Mouse (Mus musculus): ENCODE results near the gene Dpy19l3. TPM values are rescaled to one million over a fixed set of nuclear protein-coding genes. Genes with fewer than 3 reads are reported as not detected.

Dpy19l3 gene
- polyA plus RNA-seq, 1 experiment = not detected

GRCm38 (mm10) chr7:35687229-35687628 is 67.0 kb downstream of the Dpy19l3 start:
- H3K27ac ChIP-seq (ENCODE audit: insufficient read depth, low read depth, low read length) = peak overlapping the region; percentile 71; the same call in 1 of the 2 replicates
- H3K4me1 ChIP-seq (ENCODE audit: control insufficient read depth, insufficient read depth, low read length) = peaks cover 9% of the 10 kb centered on the region
- H3K4me3 ChIP-seq (ENCODE audit: insufficient read depth, low read depth, low read length) = no peak overlapping the region
- WGBS = 31% methylated on average over 10 of the region's 10 CpGs
- TF ChIP-seq POLR2A (IDR thresholded peaks at IDR 0.05; ENCODE audit: insufficient read depth, low read depth, low read length) (no peak), CTCF (IDR thresholded peaks at IDR 0.05; ENCODE audit: insufficient read depth, low read depth, low read length) (no peak)

GRCm38 (mm10) chr7:35686756-35687155 is 67.5 kb downstream of the Dpy19l3 start:
- Histone ChIP-seq H3K4me1 (ENCODE audit: control insufficient read depth, insufficient read depth, low read length) (peaks cover 9% of the 10 kb centered on the region), H3K27ac (ENCODE audit: insufficient read depth, low read depth, low read length) (no peak overlapping the region), H3K4me3 (ENCODE audit: insufficient read depth, low read depth, low read length) (no peak overlapping the region)
- TF ChIP-seq POLR2A (IDR thresholded peaks at IDR 0.05; ENCODE audit: insufficient read depth, low read depth, low read length) (no peak), CTCF (IDR thresholded peaks at IDR 0.05; ENCODE audit: insufficient read depth, low read depth, low read length) (peak; percentile 91)
- 33% methylated on average over 13 of the region's 13 CpGs for WGBS

- no peak overlapping the region for H3K4me3 ChIP-seq (ENCODE audit: insufficient read depth, low read depth, low read length)
- WGBS = 60% methylated on average over 11 of the region's 11 CpGs
- H3K27ac ChIP-seq (ENCODE audit: insufficient read depth, low read depth, low read length) = no peak overlapping the region
- no peak for TF ChIP-seq POLR2A (IDR thresholded peaks at IDR 0.05; ENCODE audit: insufficient read depth, low read depth, low read length)
- TF ChIP-seq CTCF (IDR thresholded peaks at IDR 0.05; ENCODE audit: insufficient read depth, low read depth, low read length) = no peak
- H3K4me1 ChIP-seq (ENCODE audit: control insufficient read depth, insufficient read depth, low read length) = peaks cover 9% of the 10 kb centered on the region
Measured at GRCm38 (mm10) chr7:35686216-35686615, 68.0 kb downstream of the Dpy19l3 start.

- Histone ChIP-seq H3K27ac (ENCODE audit: insufficient read depth, low read depth, low read length) (no peak overlapping the region), H3K4me1 (ENCODE audit: control insufficient read depth, insufficient read depth, low read length) (peaks cover 7% of the 10 kb centered on the region), H3K4me3 (ENCODE audit: insufficient read depth, low read depth, low read length) (no peak overlapping the region)
- 62% methylated on average over 6 of the region's 6 CpGs for WGBS
- no peak for TF ChIP-seq CTCF (IDR thresholded peaks at IDR 0.05; ENCODE audit: insufficient read depth, low read depth, low read length)
- no peak for TF ChIP-seq POLR2A (IDR thresholded peaks at IDR 0.05; ENCODE audit: insufficient read depth, low read depth, low read length)
Measured at GRCm38 (mm10) chr7:35683409-35684122, 70.7 kb downstream of the Dpy19l3 start.

GRCm38 (mm10) chr7:35681559-35681958 is 72.7 kb downstream of the Dpy19l3 start:
- Histone ChIP-seq H3K4me3 (ENCODE audit: insufficient read depth, low read depth, low read length) (no peak overlapping the region), H3K4me1 (ENCODE audit: control insufficient read depth, insufficient read depth, low read length) (no peaks in the 10 kb centered on the region), H3K27ac (ENCODE audit: insufficient read depth, low read depth, low read length) (no peak overlapping the region)
- TF ChIP-seq CTCF (IDR thresholded peaks at IDR 0.05; ENCODE audit: insufficient read depth, low read depth, low read length) = no peak
- no peak for TF ChIP-seq POLR2A (IDR thresholded peaks at IDR 0.05; ENCODE audit: insufficient read depth, low read depth, low read length)
- WGBS = 83% methylated on average over 3 of the region's 3 CpGs

- TF ChIP-seq CTCF (IDR thresholded peaks at IDR 0.05; ENCODE audit: insufficient read depth, low read depth, low read length) (no peak), POLR2A (IDR thresholded peaks at IDR 0.05; ENCODE audit: insufficient read depth, low read depth, low read length) (no peak)
- no peak overlapping the region for H3K4me3 ChIP-seq (ENCODE audit: insufficient read depth, low read depth, low read length)
- H3K4me1 ChIP-seq (ENCODE audit: control insufficient read depth, insufficient read depth, low read length) = no peaks in the 10 kb centered on the region
- WGBS = 88% methylated on average over 4 of the region's 4 CpGs
- no peak overlapping the region for H3K27ac ChIP-seq (ENCODE audit: insufficient read depth, low read depth, low read length)
Measured at GRCm38 (mm10) chr7:35678976-35679375, 75.3 kb downstream of the Dpy19l3 start.

GRCm38 (mm10) chr7:35668066-35669041 is 85.9 kb downstream of the Dpy19l3 start:
- WGBS = 32% methylated on average over 18 of the region's 18 CpGs
- Histone ChIP-seq H3K4me1 (ENCODE audit: control insufficient read depth, insufficient read depth, low read length) (peaks cover 7% of the 10 kb centered on the region), H3K27ac (ENCODE audit: insufficient read depth, low read depth, low read length) (0 out of 2 replicates have a peak overlapping the region, but pooled peaks have one; percentile 15), H3K4me3 (ENCODE audit: insufficient read depth, low read depth, low read length) (no peak overlapping the region)
- TF ChIP-seq POLR2A (IDR thresholded peaks at IDR 0.05; ENCODE audit: insufficient read depth, low read depth, low read length) = no peak
- no peak for TF ChIP-seq CTCF (IDR thresholded peaks at IDR 0.05; ENCODE audit: insufficient read depth, low read depth, low read length)

GRCm38 (mm10) chr7:35663790-35664376 is 90.4 kb downstream of the Dpy19l3 start:
- Histone ChIP-seq H3K27ac (ENCODE audit: insufficient read depth, low read depth, low read length) (no peak overlapping the region), H3K4me3 (ENCODE audit: insufficient read depth, low read depth, low read length) (no peak overlapping the region), H3K4me1 (ENCODE audit: control insufficient read depth, insufficient read depth, low read length) (peaks cover 7% of the 10 kb centered on the region)
- 61% methylated on average over 16 of the region's 16 CpGs for WGBS
- no peak for TF ChIP-seq CTCF (IDR thresholded peaks at IDR 0.05; ENCODE audit: insufficient read depth, low read depth, low read length)
- no peak for TF ChIP-seq POLR2A (IDR thresholded peaks at IDR 0.05; ENCODE audit: insufficient read depth, low read depth, low read length)

All from olfactory bulb, adult 2 months (tissue).